Mouse (Mus musculus) midbrain, embryonic 11.5 days (tissue): Measurements from ENCODE around the gene Lsg1. TPM values are rescaled to one million over a fixed set of nuclear protein-coding genes. Genes with fewer than 3 reads are reported as not detected.

Experiments used
- ATAC-seq: fragments of 200-750 bp; cut with Nextera tagmentation; 2 replicates; pipeline ENCODE4 v1.8.0; 2017; ENCODE audit warnings: moderate TSS enrichment, moderate library complexity; ENCODE audit not compliant: low FRiP score
- DNase-seq: peaks from one replicate; pipeline ENCODE4 v3.0.0; 2015; ENCODE audit warnings: low spot score; ENCODE audit errors: missing footprints
- H3K27ac ChIP-seq: fragments of 300-500 bp; sonication (generic); 2 replicates; pipeline ENCODE4 v1.5.1; 2014; ENCODE audit warnings: low read depth, low read length
- H3K27me3 ChIP-seq: fragments of 300-500 bp; sonication (generic); 2 replicates; pipeline ENCODE4 v1.6.1; 2014; ENCODE audit warnings: mild to moderate bottlenecking, low read length, moderate library complexity, mixed read lengths; ENCODE audit not compliant: control insufficient read depth, insufficient read depth
- H3K36me3 ChIP-seq: fragments of 300-500 bp; sonication (generic); 2 replicates; pipeline ENCODE4 v1.6.1; 2014; ENCODE audit warnings: mild to moderate bottlenecking, low read length, moderate library complexity, mixed read lengths; ENCODE audit not compliant: control insufficient read depth, insufficient read depth
- H3K4me1 ChIP-seq: fragments of 300-500 bp; sonication (generic); 2 replicates; pipeline ENCODE4 v1.6.1; 2014; ENCODE audit warnings: low read length; ENCODE audit not compliant: control insufficient read depth, insufficient read depth
- H3K4me2 ChIP-seq: fragments of 300-500 bp; sonication (generic); 2 replicates; pipeline ENCODE4 v1.6.1; 2014; ENCODE audit warnings: mild to moderate bottlenecking, moderate library complexity
- H3K4me3 ChIP-seq: fragments of 300-500 bp; sonication (generic); 2 replicates; pipeline ENCODE4 v1.5.1; 2014; ENCODE audit warnings: low read depth, low read length
- H3K9ac ChIP-seq: fragments of 300-500 bp; sonication (generic); 2 replicates; pipeline ENCODE4 v1.6.1; 2014; ENCODE audit warnings: low read length
- H3K9me3 ChIP-seq: fragments of 300-500 bp; sonication (generic); 2 replicates; pipeline ENCODE4 v1.6.1; 2016; ENCODE audit warnings: low read length; ENCODE audit not compliant: control insufficient read depth
- WGBS: fragments of 180-500 bp; shearing (Covaris S2); extraction: QIAGEN DNeasy Blood & Tissue Kit; methylation state at CpG from one replicate; pipeline ENCODE4 v1.1.7; 2014; 5-methylcytosine and 5-hydroxymethylcytosine counted together
- polyA plus RNA-seq: library from polyadenylated mRNA; unstranded; fragments of >200 nt; fragmentation: Nextera tagmentation; extraction: Ambion mirVana; gene quantifications from 2 replicates; pipeline ENCODE4 v1.2.1, GENCODE M21; 2014

Gene Lsg1
- polyA plus RNA-seq, 1 experiment from 2014 or later = 89.3 TPM

- Histone ChIP-seq H3K4me3 (no peak overlapping the region), H3K4me1 (no peaks in the 10 kb centered on the region), H3K9me3 (peaks cover under 1% of the 10 kb centered on the region; the same call in 1 of the 2 replicates), H3K4me2 (no peak overlapping the region), H3K27me3 (no peaks in the 10 kb centered on the region), H3K9ac (no peak overlapping the region), H3K36me3 (peaks cover under 1% of the 10 kb centered on the region; the same call in 1 of the 2 replicates), H3K27ac (no peak overlapping the region)
- WGBS = 38% methylated on average over 9 of the region's 9 CpGs
- ATAC-seq (no peak), DNase-seq (peak; percentile 97)
These were observed 67.0 kb downstream of the Lsg1 start for GRCm38 (mm10) chr16:30520361-30520823.

- no peak overlapping the region for H3K4me2 ChIP-seq
- H3K4me1 ChIP-seq = no peaks in the 10 kb centered on the region
- H3K9ac ChIP-seq = no peak overlapping the region
- H3K27me3 ChIP-seq = no peaks in the 10 kb centered on the region
- H3K27ac ChIP-seq = no peak overlapping the region
- peak; percentile 51 for DNase-seq
- H3K36me3 ChIP-seq = peaks cover 4% of the 10 kb centered on the region; the same call in 1 of the 2 replicates
- H3K4me3 ChIP-seq = no peak overlapping the region
- peaks cover 3% of the 10 kb centered on the region; the same call in 1 of the 2 replicates for H3K9me3 ChIP-seq
- no peak for ATAC-seq
- 83% methylated on average over 9 of the region's 9 CpGs for WGBS
These were observed 68.8 kb downstream of the Lsg1 start for GRCm38 (mm10) chr16:30518635-30519034.

GRCm38 (mm10) chr16:30517666-30518283 is 69.6 kb downstream of the Lsg1 start:
- H3K36me3 ChIP-seq = peaks cover 4% of the 10 kb centered on the region; the same call in 1 of the 2 replicates
- WGBS = 78% methylated on average over 11 of the region's 11 CpGs
- no peaks in the 10 kb centered on the region for H3K4me1 ChIP-seq
- no peaks in the 10 kb centered on the region for H3K27me3 ChIP-seq
- no peak overlapping the region for H3K9ac ChIP-seq
- H3K27ac ChIP-seq = no peak overlapping the region
- peak; percentile 65 for DNase-seq
- no peak for ATAC-seq
- peaks cover 3% of the 10 kb centered on the region; the same call in 1 of the 2 replicates for H3K9me3 ChIP-seq
- H3K4me2 ChIP-seq = no peak overlapping the region
- no peak overlapping the region for H3K4me3 ChIP-seq

GRCm38 (mm10) chr16:30516993-30517392 is 70.4 kb downstream of the Lsg1 start:
- 96% methylated on average over 9 of the region's 9 CpGs for WGBS
- H3K4me1 ChIP-seq = no peaks in the 10 kb centered on the region
- no peak overlapping the region for H3K27ac ChIP-seq
- ATAC-seq (no peak), DNase-seq (peak; percentile 56)
- H3K4me2 ChIP-seq = no peak overlapping the region
- no peaks in the 10 kb centered on the region for H3K27me3 ChIP-seq
- H3K9me3 ChIP-seq = peaks cover 3% of the 10 kb centered on the region; the same call in 1 of the 2 replicates
- no peak overlapping the region for H3K9ac ChIP-seq
- H3K4me3 ChIP-seq = no peak overlapping the region
- H3K36me3 ChIP-seq = peaks cover 4% of the 10 kb centered on the region; the same call in 1 of the 2 replicates

GRCm38 (mm10) chr16:30515418-30515817 is 72.0 kb downstream of the Lsg1 start:
- DNase-seq (peak; percentile 83), ATAC-seq (no peak)
- H3K27me3 ChIP-seq = no peaks in the 10 kb centered on the region
- no peak overlapping the region for H3K27ac ChIP-seq
- no peak overlapping the region for H3K4me2 ChIP-seq
- H3K4me1 ChIP-seq = peaks cover 4% of the 10 kb centered on the region; the same call in 1 of the 2 replicates
- H3K4me3 ChIP-seq = no peak overlapping the region
- peaks cover 4% of the 10 kb centered on the region; the same call in 1 of the 2 replicates for H3K36me3 ChIP-seq
- no peak overlapping the region for H3K9ac ChIP-seq
- WGBS = 65% methylated on average over 12 of the region's 12 CpGs
- peaks cover 3% of the 10 kb centered on the region; the same call in 1 of the 2 replicates for H3K9me3 ChIP-seq

- Histone ChIP-seq H3K27ac (no peak overlapping the region), H3K9me3 (peaks cover 3% of the 10 kb centered on the region; the same call in 1 of the 2 replicates), H3K36me3 (peaks cover 4% of the 10 kb centered on the region; the same call in 1 of the 2 replicates), H3K27me3 (no peaks in the 10 kb centered on the region), H3K4me2 (no peak overlapping the region), H3K9ac (no peak overlapping the region), H3K4me1 (peaks cover 4% of the 10 kb centered on the region; the same call in 1 of the 2 replicates), H3K4me3 (no peak overlapping the region)
- DNase-seq (peak; percentile 72), ATAC-seq (no peak)
- 88% methylated on average over 20 of the region's 20 CpGs for WGBS
These were observed 74.1 kb downstream of the Lsg1 start for GRCm38 (mm10) chr16:30513050-30514024.

GRCm38 (mm10) chr16:30512375-30513049 is 74.9 kb downstream of the Lsg1 start:
- Histone ChIP-seq H3K27ac (no peak overlapping the region), H3K27me3 (no peaks in the 10 kb centered on the region), H3K36me3 (peaks cover 4% of the 10 kb centered on the region; the same call in 1 of the 2 replicates), H3K9me3 (peaks cover 3% of the 10 kb centered on the region; the same call in 1 of the 2 replicates), H3K4me3 (no peak overlapping the region), H3K9ac (no peak overlapping the region), H3K4me2 (no peak overlapping the region), H3K4me1 (peaks cover 4% of the 10 kb centered on the region; the same call in 1 of the 2 replicates)
- DNase-seq (peak; percentile 82), ATAC-seq (no peak)
- WGBS = 56% methylated on average over 8 of the region's 8 CpGs

- no peak overlapping the region for H3K27ac ChIP-seq
- H3K4me1 ChIP-seq = peaks cover 4% of the 10 kb centered on the region; the same call in 1 of the 2 replicates
- H3K36me3 ChIP-seq = peaks cover 4% of the 10 kb centered on the region; the same call in 1 of the 2 replicates
- H3K4me3 ChIP-seq = peak overlapping the region; percentile 49; the same call in 1 of the 2 replicates
- 79% methylated on average over 13 of the region's 13 CpGs for WGBS
- H3K9me3 ChIP-seq = peaks cover 3% of the 10 kb centered on the region; the same call in 1 of the 2 replicates
- peak overlapping the region; percentile 82 for H3K9ac ChIP-seq
- H3K4me2 ChIP-seq = peak overlapping the region; percentile 50
- ATAC-seq (no peak), DNase-seq (peak; percentile 37)
- no peaks in the 10 kb centered on the region for H3K27me3 ChIP-seq
These were observed 75.6 kb downstream of the Lsg1 start for GRCm38 (mm10) chr16:30511563-30512340.
